Mouse (Mus musculus) monocyte, adult 5-6 weeks (primary cell): ENCODE data around the gene Isg20. TPM values are rescaled to one million over a fixed set of nuclear protein-coding genes. Genes with fewer than 3 reads are reported as not detected.
A peak's percentile ranks its signal among the peaks of the same experiment; 100 is the strongest.

ENCODE experiments used
- ATAC-seq: fragments of 153-309, 156-312 bp; replicated peaks from 2 replicates; pipeline ENCODE4 v1.8.0; 2017; ENCODE audit warnings: mild to moderate bottlenecking; ENCODE audit not compliant: low TSS enrichment, insufficient number of reproducible peaks, severe bottlenecking, poor library complexity, low FRiP score
- total RNA-seq: library from RNA; stranded (forward); fragments of 200-1000, 200-491, 200-594 nt; gene quantifications from 3 replicates; pipeline ENCODE4 v1.2.3, GENCODE M21; 2017

The Isg20 gene
- total RNA-seq, result 25.2 to 43.8 TPM (median 37.3 TPM) in 3 replicates

DNA sequence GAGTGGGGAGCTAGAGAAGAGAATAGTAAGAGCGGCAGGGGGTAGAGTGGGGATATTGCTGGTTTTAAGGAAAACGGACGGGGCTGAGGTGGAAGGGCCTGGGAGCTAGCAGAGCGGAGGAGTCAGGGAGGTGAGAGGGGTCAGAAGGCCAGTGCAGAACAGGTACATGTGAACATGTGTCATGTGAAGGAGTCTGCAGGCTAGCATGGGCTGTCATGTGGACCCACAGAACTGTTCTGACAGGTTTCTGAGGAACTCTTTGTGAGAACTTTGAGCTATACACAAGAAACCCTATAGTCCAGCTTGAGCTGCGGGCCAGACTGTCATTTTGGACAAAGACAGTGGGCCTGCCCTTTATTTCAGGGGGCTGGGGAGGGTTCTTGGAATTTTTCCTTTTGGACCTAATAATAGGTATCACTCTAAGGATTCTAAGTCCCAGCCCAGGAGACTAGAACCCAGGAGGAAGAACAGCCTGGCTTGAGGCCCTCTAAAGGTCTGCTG, at the start of gene Isg20:
Isg20 (plus strand) TSS at position 451 of the 501 bp plus-strand sequence.
- no peak for ATAC-seq

DNA sequence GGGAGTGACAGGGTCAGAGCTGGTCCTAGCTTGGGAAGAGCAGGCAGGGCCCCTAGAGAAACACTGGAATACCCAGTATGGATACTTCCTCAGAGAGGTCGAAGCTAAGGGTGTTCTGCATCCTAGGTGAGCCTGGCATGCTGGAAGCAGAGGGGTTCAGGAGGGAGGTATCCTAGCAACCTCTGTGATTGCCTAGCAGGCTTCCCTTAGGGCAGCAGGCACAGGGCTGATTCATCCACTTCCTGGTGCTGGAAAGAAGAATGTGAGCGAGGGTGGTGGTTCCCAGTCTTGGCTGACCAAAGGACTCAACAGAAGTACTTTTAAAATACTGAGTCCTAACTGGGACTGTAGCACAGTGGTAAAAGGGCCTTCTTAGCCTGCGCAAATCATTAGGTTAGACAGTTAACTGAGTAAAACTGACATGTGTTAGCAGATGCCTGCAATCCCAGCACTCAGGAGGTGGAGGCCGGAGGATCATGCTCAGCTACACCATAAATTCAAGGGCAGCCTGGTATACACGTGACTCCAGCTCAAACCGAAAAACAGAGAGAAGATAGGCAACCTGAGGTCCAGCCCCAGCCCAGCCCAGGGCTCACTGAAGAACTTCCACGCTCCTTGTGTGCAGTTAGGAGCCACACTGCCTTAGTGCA, 49.3 kb upstream of the Isg20 start:
- ATAC-seq, result no peak

DNA sequence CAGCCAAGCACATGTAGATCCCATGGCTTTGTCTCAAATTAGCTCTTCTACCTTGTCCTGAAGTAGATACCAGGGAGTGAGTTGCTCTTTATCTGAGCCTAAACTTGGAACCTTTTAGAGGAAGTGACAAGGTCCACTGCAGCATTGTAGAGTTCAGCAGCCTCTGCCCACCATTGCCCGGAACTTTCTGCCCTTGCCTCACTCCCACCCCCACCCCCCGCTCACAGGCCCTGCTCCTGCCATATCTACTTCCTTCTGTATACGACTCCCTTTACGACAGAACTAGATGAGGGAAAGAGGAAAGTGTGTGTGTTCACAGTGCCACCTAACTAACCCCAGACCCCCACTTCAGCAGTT, 48.8 kb upstream of the Isg20 start:
- ATAC-seq, result no peak

DNA sequence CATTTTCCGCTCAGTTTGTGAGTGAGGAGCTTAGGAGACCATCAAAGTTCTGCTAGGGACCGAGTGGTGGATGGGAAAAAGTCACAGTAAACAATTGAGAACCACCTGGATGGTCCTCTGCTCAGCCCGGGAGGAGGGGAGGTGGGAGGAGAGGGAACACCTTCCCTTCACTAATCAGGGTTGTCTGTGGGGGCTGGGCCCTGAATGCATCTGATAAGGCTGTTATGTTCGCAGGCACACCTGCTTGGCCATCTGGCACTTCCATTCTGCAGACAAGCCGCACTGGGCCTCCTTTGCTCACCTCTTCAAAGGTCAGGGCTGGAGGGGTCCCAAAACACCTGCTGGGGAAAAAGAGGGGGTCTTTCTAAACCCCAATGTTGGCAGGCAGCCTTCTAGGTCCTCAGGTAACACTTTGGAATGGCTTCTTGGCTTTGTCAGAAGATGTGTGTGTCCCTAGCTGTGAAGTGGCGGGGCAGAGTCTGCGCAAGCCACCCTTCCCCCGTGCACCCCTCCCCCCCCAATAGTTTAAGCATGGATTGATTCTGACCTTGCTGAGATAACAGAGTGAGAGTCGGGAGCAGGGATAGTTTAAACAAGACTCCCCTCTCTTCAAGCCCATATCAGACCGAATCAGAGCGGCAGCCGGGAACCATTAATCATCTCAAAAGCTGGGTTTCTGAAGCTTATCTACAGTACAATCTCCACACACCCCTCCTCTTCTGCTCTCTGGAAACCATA, 47.8 kb upstream of the Isg20 start:
- ATAC-seq, result no peak

DNA sequence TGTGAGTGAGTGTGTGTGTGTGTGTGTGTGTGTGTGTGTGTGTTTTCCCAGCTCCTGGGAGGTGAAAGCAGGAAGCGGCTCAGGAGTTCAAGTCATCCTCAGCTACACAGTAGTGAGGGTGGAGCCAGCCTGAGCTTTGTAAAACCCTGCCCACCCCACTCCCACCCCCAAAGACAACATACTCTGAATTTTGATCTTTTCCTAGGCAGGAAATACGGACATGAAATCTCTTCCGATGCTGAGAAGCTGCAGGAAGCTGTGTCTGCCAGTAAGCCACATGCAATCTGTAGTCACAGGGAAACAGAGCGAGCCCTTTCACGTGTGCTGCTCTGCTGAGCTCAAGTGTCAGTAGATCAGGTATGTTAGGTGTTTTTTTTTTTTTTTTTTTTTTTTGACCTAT, 44.5 kb upstream of the Isg20 start:
- ATAC-seq, result no peak

DNA sequence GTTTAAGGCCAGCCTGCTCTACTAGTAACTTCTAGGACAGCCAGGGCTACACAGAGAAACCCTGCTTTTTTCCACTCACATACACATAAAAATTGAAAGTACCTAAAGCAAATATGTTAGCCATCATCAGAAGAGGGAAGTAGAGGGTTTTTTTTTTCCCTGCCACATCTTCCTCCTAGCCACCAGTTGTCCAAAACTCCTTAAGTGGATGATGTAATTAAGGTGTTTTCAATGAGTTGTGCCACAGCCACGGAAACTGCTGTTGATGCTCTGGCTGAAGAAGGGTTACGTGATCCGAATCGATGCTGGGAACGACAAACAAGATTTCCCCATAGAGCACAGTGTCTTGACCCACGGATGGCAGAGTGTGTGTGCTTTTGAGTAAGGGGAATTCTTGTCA, 40.9 kb upstream of the Isg20 start:
- ATAC-seq, result no peak

DNA sequence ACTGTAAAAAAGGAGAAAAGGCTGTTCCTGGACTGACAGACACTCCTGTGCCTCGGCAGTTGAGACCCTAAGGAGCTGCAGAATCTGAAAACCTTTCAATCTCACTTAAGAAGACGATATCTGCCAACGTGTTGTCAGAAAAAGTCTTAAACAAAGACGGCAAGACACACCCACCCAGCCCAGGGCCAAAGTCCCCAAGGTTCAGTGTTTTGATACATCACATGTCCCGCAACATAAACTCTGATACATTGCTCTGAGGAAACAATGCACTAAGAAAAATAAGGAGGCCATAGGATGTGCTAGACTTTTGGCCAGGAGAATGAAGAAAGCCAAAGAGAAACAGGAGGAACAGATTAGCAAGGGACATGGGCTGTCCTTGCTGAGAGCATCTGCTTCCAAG, 40.4 kb upstream of the Isg20 start:
- ATAC-seq, result no peak

DNA sequence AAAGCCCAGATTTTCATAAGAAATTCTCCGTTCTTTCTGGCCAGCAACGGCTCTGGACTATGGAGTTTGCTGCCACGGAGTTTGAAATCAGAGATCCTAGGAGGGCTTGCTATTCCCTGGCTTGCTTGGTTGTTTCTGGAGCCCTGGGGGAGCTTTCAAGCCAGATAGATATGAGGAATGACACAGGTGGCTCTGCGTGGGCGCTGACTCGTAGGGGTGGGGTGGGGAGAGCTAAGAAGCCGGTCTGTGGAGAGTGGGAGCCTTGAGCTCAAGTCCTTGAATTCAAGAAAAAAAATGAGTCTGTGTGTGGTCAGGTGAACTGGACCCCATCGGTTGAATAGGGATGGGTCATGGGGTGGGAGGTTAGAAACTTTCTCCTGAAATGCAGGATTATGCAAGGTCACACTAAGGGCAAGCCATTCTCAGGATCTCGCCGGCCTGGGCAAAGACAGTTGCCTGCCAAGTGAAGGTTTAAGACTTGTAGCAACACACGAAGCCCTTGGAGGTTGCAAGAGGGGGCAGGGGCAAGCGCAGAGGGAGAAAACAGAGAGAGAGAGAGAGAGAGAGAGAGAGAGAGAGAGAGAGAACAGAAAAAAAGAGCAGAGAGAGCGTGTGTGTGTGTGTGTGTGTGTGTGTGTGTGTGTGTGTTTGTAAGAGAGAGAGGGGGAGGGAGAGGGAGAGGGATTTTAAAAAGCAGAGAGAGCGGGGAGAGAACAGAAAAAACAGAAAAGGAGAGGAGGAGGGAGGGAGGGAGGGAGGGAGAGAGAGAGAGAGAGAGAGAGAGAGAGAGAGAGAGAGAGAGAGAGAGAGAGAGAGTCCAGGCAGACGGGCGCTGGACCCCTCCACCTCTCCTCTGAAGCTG, 31.4 kb upstream of the Isg20 start:
- ATAC-seq, result no peak

DNA sequence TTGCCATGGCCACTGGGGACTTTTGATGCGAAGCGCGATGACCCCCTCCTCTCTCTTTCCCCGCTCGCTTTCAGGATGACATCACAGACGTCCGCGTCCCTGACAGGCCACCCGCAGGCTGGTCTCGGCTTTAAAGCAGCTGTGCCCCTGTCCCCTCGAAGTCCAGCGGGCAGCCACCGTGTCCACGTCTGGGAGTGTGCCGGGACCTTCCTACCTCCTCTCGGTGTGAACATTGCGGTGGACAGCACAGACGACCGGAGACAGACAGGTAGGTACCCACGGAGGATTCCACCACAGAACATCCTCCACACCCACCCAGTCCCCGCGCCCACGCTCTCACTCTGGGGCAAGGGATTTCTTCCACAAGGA, 30.8 kb upstream of the Isg20 start:
- no peak for ATAC-seq

DNA sequence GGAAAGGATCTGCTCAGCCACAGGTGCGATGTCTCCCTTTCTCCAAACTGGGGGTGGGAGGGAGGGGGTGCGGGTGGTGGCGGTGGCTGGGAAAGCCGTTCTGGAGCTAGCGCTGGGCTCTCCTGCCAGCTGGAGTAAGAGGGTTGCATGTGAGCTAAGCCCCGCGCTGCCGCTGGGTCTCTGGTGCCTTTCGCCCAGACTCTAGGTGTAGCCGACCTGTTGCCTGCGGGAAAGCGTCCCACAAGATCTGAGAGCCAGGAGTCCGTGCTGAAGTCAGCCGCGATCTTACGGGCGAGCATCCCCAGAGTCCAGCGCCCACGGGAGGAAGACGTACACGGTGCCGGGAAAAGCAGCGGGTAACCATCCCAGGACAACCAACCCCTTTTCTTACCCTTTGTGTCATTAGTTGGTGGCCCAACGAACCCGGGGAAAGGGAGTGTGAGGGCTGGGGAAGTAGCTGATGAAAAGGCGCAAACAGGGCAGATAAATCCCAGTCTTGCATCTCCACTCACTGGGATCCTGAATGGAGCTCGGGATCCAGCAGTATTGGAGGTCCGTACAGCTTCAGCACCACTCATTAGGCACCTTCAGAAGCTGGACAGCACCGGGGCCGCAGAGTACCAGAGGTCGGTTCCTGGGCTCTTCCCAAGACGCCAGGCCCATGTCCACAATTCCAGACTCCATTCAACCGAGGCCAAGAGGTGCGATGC, 30.1 kb upstream of the Isg20 start:
- ATAC-seq, result no peak

DNA sequence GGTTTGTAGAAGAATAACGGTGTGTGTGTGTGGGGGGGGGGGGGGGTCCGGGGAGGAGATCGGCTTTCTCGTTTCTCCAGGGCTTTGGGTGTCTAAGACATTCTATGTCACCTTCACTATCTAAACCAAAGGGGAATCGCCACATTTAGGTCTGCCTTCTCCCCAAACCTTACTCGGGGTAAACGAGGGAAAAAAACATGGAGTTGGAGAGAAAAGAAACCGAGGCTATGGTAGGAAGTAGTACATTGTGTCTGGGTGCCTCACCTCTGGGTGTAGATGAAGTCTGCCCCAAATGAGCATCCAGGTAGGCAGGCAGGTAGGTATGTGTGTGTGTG, 29.5 kb upstream of the Isg20 start:
- no peak for ATAC-seq

DNA sequence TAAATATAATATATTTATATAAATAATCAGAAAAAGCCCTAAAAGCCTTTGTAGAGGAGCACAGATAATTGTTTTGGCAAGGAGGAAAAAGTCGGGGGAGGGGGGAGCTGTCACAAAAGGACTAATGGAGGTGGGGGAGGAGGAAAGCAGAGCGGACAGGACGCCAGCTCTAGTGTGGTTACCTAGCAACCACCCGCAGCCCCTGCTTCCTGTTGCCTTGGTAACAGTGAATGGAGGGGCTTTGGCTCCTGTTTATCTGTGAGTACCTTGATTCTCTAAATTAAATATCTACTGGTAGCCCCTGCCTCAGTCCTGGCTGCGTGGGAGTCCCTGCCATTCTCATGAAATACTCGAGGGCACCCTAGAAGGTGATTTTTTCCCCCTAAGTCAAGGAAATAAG, 29.1 kb upstream of the Isg20 start:
- ATAC-seq, result no peak

DNA sequence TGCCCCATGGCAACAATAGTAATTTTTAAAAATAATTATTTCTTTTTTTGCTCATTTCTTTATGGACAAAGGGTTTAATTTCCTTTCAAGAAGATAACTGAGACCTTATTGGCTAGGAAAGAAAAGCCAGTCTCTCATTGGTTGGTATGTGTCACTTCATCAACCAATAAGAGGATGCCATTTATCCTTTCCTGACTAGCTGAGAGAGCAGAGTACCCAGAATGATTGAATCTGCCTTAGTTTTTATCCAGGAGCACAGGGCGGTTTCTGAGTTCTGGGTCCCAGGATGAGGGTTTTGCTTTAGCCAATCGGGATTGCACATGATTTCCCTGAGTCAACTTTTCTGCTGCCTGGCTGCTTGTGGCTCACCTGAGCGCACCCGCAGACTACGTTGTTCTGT, 27.8 kb upstream of the Isg20 start:
- ATAC-seq, result no peak

DNA sequence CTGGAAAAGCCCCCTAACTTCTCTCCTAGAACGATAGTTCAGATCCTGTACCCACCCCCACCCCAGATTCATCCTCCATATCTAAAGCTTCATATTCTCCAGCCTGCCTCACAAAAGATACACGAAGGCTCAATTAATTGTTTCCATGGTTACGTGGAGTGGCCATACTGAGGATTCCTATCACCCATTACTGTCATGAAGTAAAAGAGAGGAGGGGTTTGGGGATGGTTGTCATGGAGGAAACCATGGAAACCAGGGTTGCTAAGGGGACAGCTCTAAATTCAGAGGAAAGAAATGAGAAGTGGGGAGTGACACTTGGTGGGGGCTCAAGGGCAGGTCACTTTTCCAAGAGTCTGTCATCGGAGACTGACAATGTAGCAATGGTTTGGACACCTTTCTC, 26.7 kb upstream of the Isg20 start:
- ATAC-seq, result no peak

DNA sequence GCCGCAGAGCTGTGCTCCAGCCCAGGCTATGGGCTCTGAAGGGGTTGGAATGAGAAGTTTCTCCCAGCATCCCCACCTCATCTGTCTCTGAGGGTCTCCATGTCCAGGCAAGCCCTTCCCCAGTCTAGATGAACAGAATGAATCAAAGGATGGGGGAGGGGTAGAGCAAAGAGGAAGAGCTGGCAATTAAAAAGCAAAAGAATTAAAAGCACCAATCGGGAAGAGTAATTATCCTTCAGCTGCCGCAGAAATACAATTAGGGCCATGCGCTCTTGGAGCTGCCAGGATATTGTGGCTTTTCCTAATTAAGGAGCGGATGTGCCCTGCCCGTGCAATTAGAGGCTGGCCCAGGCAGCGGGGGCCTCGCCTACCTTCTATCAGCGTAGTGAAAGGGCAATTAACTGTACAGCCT, 25.8 kb upstream of the Isg20 start:
- ATAC-seq, result no peak

DNA sequence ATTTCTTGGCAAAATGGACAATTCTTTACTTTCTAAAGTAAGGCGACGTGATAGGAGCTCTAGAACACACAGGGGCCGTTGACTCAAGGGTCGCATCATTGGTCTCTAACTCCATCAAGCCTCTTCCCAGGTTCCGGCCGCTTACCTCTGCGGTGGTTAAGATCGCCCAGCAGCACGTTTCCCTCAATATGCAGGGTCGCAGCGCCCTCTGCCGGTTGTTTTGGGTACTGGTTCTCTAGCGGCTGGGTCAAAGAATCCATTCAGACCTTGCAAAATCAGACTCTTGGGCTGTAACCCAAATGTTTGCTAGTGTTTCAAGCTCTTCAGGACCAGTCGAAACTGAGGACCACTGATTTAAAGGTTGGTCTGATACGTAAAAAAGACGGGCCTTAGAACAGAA, 22.6 kb upstream of the Isg20 start:
- ATAC-seq, result peak; percentile 62; the same call in 1 of the 2 replicates

DNA sequence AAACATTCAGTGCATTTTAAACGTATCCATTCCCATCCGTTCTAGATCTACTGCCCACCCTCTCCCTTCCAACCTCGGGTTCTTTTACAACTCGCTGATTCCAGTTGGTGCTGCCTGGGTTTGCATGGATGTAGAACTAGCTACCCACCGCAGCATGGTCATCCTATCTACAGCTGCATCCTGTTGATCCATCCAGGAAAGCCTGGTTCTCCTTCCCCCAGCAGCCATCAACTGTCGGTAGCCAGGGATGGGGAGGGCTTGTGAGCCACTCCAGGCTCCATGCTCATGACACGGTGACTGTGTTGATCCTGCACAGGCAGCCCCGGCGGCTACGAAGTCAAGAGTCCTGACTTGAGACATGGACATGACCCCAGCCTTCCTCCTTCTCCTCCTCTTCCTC, 19.3 kb upstream of the Isg20 start:
- no peak for ATAC-seq

DNA sequence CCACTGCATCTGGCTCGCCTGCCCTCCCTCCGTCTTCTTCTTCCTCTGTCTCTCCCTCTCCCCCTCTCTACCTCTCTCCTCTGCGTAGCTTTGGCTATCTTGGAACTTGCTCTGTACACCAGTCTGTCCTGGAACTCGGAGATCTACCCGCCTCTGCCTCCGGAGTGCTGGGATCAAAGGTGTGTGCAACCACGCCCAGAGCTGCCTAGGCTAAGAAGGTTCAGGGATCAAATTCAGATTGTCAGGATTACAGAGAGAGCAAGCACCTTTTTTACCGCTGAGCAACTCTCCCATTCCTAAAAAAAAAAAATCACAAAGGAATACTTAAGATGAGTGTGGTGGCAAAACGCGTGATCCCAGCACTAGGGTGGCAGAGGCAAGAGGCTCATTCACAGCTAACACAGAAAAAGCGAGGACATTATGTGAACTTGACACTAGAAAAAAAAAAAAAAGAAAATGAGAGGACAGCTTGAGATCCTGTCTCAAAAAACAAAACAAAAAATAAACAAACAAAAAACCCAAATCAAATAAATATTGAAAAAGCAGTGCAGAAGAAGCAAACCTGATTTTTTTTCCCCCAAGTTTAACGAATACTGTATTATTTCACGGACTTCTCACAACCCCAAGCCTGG, 18.1 kb upstream of the Isg20 start:
- no peak for ATAC-seq
